Mouse (Mus musculus): Measurements from ENCODE around the gene Gna13. TPM values are rescaled to one million over a fixed set of nuclear protein-coding genes. Genes with fewer than 3 reads are reported as not detected.

Gene Gna13
- polyA plus RNA-seq, 1 experiment from 2014 or later, result 28.3 TPM

- Histone ChIP-seq H3K9me3 (ENCODE audit: control insufficient read depth, low read length) (no peaks in the 10 kb centered on the region), H3K4me1 (replicated peaks; ENCODE audit: control insufficient read depth, insufficient read depth, low read length) (peaks cover 8% of the 10 kb centered on the region), H3K27me3 (ENCODE audit: control insufficient read depth, insufficient read depth, low read depth, low read length) (no peaks in the 10 kb centered on the region), H3K4me3 (ENCODE audit: low read length) (peak overlapping the region; percentile 65), H3K4me2 (ENCODE audit: low read depth, low read length) (peak overlapping the region; percentile 84), H3K9ac (ENCODE audit: low read length) (peak overlapping the region; percentile 76), H3K27ac (ENCODE audit: low read length) (peak overlapping the region; percentile 4; the same call in 1 of the 2 replicates), H3K36me3 (ENCODE audit: control insufficient read depth, insufficient read depth, low read length) (peaks cover 11% of the 10 kb centered on the region; the same call in 1 of the 2 replicates)
- peak; percentile 48 for ATAC-seq (ENCODE audit: low read depth)
- WGBS, result 4% methylated on average over 5 of the region's 5 CpGs
Measured at GRCm38 (mm10) chr11:109439209-109439608, 76.6 kb downstream of the Gna13 start.

- peak overlapping the region; percentile 10; the same call in 1 of the 2 replicates for H3K27ac ChIP-seq (ENCODE audit: low read length)
- H3K9me3 ChIP-seq (ENCODE audit: control insufficient read depth, low read length), result no peaks in the 10 kb centered on the region
- peaks cover 8% of the 10 kb centered on the region for H3K4me1 ChIP-seq (replicated peaks; ENCODE audit: control insufficient read depth, insufficient read depth, low read length)
- WGBS, result 1% methylated on average over 31 of the region's 32 CpGs
- peak; percentile 86 for ATAC-seq (ENCODE audit: low read depth)
- peak overlapping the region; percentile 76 for H3K9ac ChIP-seq (ENCODE audit: low read length)
- peak overlapping the region; percentile 84 for H3K4me2 ChIP-seq (ENCODE audit: low read depth, low read length)
- H3K27me3 ChIP-seq (ENCODE audit: control insufficient read depth, insufficient read depth, low read depth, low read length), result no peaks in the 10 kb centered on the region
- peak overlapping the region; percentile 65 for H3K4me3 ChIP-seq (ENCODE audit: low read length)
- peaks cover 8% of the 10 kb centered on the region; the same call in 1 of the 2 replicates for H3K36me3 ChIP-seq (ENCODE audit: control insufficient read depth, insufficient read depth, low read length)
Measured at GRCm38 (mm10) chr11:109439829-109440340, 77.3 kb downstream of the Gna13 start.

GRCm38 (mm10) chr11:109440641-109441040 lies 78.0 kb downstream of the Gna13 start:
- Histone ChIP-seq H3K9me3 (ENCODE audit: control insufficient read depth, low read length) (no peaks in the 10 kb centered on the region), H3K27ac (ENCODE audit: low read length) (no peak overlapping the region), H3K4me2 (ENCODE audit: low read depth, low read length) (peak overlapping the region; percentile 84), H3K4me3 (ENCODE audit: low read length) (peak overlapping the region; percentile 65), H3K4me1 (replicated peaks; ENCODE audit: control insufficient read depth, insufficient read depth, low read length) (peaks cover 8% of the 10 kb centered on the region), H3K9ac (ENCODE audit: low read length) (peak overlapping the region; percentile 76), H3K27me3 (ENCODE audit: control insufficient read depth, insufficient read depth, low read depth, low read length) (no peaks in the 10 kb centered on the region), H3K36me3 (ENCODE audit: control insufficient read depth, insufficient read depth, low read length) (peaks cover 4% of the 10 kb centered on the region; the same call in 1 of the 2 replicates)
- 56% methylated on average over 4 of the region's 4 CpGs for WGBS
- ATAC-seq (ENCODE audit: low read depth), result no peak

DNA sequence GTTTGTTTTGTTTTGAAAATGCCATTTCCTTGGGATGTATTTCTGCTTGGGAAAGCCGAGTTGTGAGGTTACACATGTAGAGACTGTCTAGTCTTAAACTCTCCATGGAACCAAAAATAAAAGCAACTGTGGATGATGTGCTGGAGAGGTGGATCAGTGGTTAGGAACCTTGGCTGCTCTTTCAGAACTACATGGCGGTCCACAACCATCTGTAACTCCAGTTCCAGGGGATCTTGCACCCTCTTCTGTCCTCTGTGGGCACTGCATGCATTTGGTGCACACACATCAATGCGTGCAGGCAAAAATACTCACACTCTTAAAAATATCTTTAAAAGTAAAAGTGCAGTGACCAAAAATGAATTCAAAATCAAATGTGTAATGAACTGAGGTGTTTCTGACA lies 78.5 kb downstream of the Gna13 start:
- whole genome bisulfite sequencing, result 65% methylated on average over 3 of the region's 3 CpGs
- ATAC-seq (ENCODE audit: low read depth), result no peak
- Histone ChIP-seq H3K4me2 (ENCODE audit: low read depth, low read length) (no peak overlapping the region), H3K27ac (ENCODE audit: low read length) (no peak overlapping the region), H3K36me3 (ENCODE audit: control insufficient read depth, insufficient read depth, low read length) (peaks cover 4% of the 10 kb centered on the region; the same call in 1 of the 2 replicates), H3K4me1 (replicated peaks; ENCODE audit: control insufficient read depth, insufficient read depth, low read length) (peaks cover 8% of the 10 kb centered on the region), H3K9me3 (ENCODE audit: control insufficient read depth, low read length) (no peaks in the 10 kb centered on the region), H3K9ac (ENCODE audit: low read length) (no peak overlapping the region), H3K4me3 (ENCODE audit: low read length) (no peak overlapping the region), H3K27me3 (ENCODE audit: control insufficient read depth, insufficient read depth, low read depth, low read length) (no peaks in the 10 kb centered on the region)

GRCm38 (mm10) chr11:109442166-109442730 lies 79.6 kb downstream of the Gna13 start:
- Histone ChIP-seq H3K36me3 (ENCODE audit: control insufficient read depth, insufficient read depth, low read length) (peaks cover 4% of the 10 kb centered on the region; the same call in 1 of the 2 replicates), H3K4me1 (replicated peaks; ENCODE audit: control insufficient read depth, insufficient read depth, low read length) (peaks cover 8% of the 10 kb centered on the region), H3K9me3 (ENCODE audit: control insufficient read depth, low read length) (no peaks in the 10 kb centered on the region), H3K4me2 (ENCODE audit: low read depth, low read length) (no peak overlapping the region), H3K4me3 (ENCODE audit: low read length) (no peak overlapping the region), H3K9ac (ENCODE audit: low read length) (no peak overlapping the region), H3K27ac (ENCODE audit: low read length) (no peak overlapping the region), H3K27me3 (ENCODE audit: control insufficient read depth, insufficient read depth, low read depth, low read length) (no peaks in the 10 kb centered on the region)
- 26% methylated on average over 5 of the region's 5 CpGs for WGBS
- no peak for ATAC-seq (ENCODE audit: low read depth)

- Histone ChIP-seq H3K9ac (ENCODE audit: low read length) (no peak overlapping the region), H3K27me3 (ENCODE audit: control insufficient read depth, insufficient read depth, low read depth, low read length) (no peaks in the 10 kb centered on the region), H3K4me3 (ENCODE audit: low read length) (no peak overlapping the region), H3K27ac (ENCODE audit: low read length) (no peak overlapping the region), H3K36me3 (ENCODE audit: control insufficient read depth, insufficient read depth, low read length) (no peaks in the 10 kb centered on the region), H3K4me1 (replicated peaks; ENCODE audit: control insufficient read depth, insufficient read depth, low read length) (peaks cover 8% of the 10 kb centered on the region), H3K9me3 (ENCODE audit: control insufficient read depth, low read length) (no peaks in the 10 kb centered on the region), H3K4me2 (ENCODE audit: low read depth, low read length) (no peak overlapping the region)
- WGBS, result 93% methylated on average over 8 of the region's 8 CpGs
- no peak for ATAC-seq (ENCODE audit: low read depth)
Measured at GRCm38 (mm10) chr11:109443468-109444263, 81.0 kb downstream of the Gna13 start.

- Histone ChIP-seq H3K4me2 (ENCODE audit: low read depth, low read length) (no peak overlapping the region), H3K9me3 (ENCODE audit: control insufficient read depth, low read length) (no peaks in the 10 kb centered on the region), H3K27me3 (ENCODE audit: control insufficient read depth, insufficient read depth, low read depth, low read length) (no peaks in the 10 kb centered on the region), H3K9ac (ENCODE audit: low read length) (no peak overlapping the region), H3K36me3 (ENCODE audit: control insufficient read depth, insufficient read depth, low read length) (no peaks in the 10 kb centered on the region), H3K4me1 (replicated peaks; ENCODE audit: control insufficient read depth, insufficient read depth, low read length) (peaks cover 8% of the 10 kb centered on the region), H3K27ac (ENCODE audit: low read length) (no peak overlapping the region), H3K4me3 (ENCODE audit: low read length) (no peak overlapping the region)
- 55% methylated on average over 7 of the region's 7 CpGs for WGBS
- no peak for ATAC-seq (ENCODE audit: low read depth)
Measured at GRCm38 (mm10) chr11:109444600-109444999, 82.0 kb downstream of the Gna13 start.

DNA sequence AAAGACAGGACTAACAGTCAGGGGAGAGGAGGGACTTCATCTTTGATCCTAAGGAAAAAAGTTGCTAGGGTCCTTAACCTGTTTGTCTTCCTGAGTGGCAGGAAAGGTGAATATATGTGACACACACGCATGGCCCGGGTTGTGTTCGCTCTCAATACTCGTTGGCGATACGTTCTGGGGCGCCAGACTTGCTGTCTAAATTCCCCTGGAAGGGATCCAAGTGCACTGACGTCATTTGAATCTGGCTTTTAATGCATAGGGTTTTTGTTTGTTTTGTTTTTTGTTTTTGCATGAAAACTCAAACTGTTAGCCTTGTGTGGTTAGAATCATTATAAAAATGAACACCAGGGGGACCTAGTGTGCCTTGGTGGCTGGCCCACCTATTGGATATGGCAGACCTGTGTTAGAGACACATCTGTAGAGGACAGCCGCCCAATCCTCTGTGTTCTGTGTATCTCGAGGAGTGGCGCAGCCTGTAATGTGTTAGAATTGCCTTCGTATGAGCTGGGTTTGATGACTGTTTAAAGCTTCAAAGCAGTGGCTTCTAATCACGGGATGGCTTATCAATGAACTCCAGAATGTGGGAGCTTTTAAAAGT lies 82.9 kb downstream of the Gna13 start:
- ATAC-seq (ENCODE audit: low read depth), result peak; percentile 54; the same call in 1 of the 2 replicates
- Histone ChIP-seq H3K27me3 (ENCODE audit: control insufficient read depth, insufficient read depth, low read depth, low read length) (no peaks in the 10 kb centered on the region), H3K4me1 (replicated peaks; ENCODE audit: control insufficient read depth, insufficient read depth, low read length) (peaks cover 3% of the 10 kb centered on the region), H3K9ac (ENCODE audit: low read length) (no peak overlapping the region), H3K36me3 (ENCODE audit: control insufficient read depth, insufficient read depth, low read length) (no peaks in the 10 kb centered on the region), H3K9me3 (ENCODE audit: control insufficient read depth, low read length) (no peaks in the 10 kb centered on the region), H3K4me2 (ENCODE audit: low read depth, low read length) (no peak overlapping the region), H3K4me3 (ENCODE audit: low read length) (no peak overlapping the region), H3K27ac (ENCODE audit: low read length) (no peak overlapping the region)
- 31% methylated on average over 13 of the region's 13 CpGs for WGBS
